Mouse (Mus musculus): ENCODE measurements at regions not wholly inside any gene's neighbourhood (a gene's known extent, or its start where the extent isn't known, plus 50 kb on each side); places are given as distances from the start of the nearest gene placed in this dataset.

- H3K4me3 ChIP-seq (ENCODE audit: low read length), result no peak overlapping the region
- no peaks in the 10 kb centered on the region for H3K9me3 ChIP-seq (ENCODE audit: control insufficient read depth, low read length)
- H3K4me1 ChIP-seq (ENCODE audit: control insufficient read depth, insufficient read depth, low read length), result no peaks in the 10 kb centered on the region
- 55% methylated on average over 8 of the region's 8 CpGs for WGBS
- H3K27ac ChIP-seq (ENCODE audit: low read depth, low read length), result no peak overlapping the region
- H3K4me2 ChIP-seq (replicated peaks; ENCODE audit: low read depth, low read length), result no peak overlapping the region
- H3K36me3 ChIP-seq (ENCODE audit: control insufficient read depth, insufficient read depth, low read length), result no peaks in the 10 kb centered on the region
- ATAC-seq (ENCODE audit: low FRiP score, low TSS enrichment), result no peak
- no peaks in the 10 kb centered on the region for H3K27me3 ChIP-seq (ENCODE audit: control insufficient read depth, insufficient read depth, low read length)
- no peak overlapping the region for H3K9ac ChIP-seq (ENCODE audit: low read depth, low read length)
Observed at GRCm38 (mm10) chr4:22047730-22048455, 116.8 kb downstream of the Faxc start.

DNA sequence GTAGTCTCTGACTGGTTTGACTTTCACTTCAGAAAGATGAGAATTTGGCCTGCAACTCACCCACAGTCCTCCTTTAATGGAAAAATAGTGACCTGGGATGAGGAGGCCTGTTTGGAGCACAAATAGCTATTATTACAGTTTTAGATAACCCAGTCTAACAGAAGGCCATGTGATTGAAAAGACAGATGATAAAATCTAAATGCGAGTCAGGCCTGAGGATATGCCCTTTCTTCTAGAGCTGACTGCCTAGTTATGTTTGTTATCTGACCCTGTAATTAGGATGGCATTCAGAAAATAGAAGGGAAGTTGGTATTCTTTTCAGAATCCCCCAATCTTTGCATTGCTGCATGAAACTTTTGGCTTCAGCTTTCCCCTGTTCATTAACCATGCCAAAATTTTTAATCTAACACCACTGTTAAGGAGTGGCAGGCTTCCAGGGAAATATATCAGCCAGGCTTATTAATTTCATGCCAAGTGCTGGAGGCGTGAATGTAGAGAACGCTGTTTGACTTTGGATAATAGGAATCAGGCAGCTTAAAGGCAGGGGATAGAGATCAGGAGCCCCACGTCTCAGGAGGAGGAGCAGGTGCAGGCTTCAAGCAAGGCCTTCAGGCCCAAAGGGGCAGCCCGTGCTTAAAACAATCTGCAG, 135.8 kb downstream of the Faxc start:
- no peaks in the 10 kb centered on the region for H3K9me3 ChIP-seq (ENCODE audit: control insufficient read depth, low read length)
- no peaks in the 10 kb centered on the region for H3K36me3 ChIP-seq (ENCODE audit: control insufficient read depth, insufficient read depth, low read length)
- no peak overlapping the region for H3K4me3 ChIP-seq (ENCODE audit: low read length)
- 63% methylated on average over 5 of the region's 5 CpGs for WGBS
- ATAC-seq (ENCODE audit: low FRiP score, low TSS enrichment), result no peak
- no peaks in the 10 kb centered on the region for H3K4me1 ChIP-seq (ENCODE audit: control insufficient read depth, insufficient read depth, low read length)
- H3K9ac ChIP-seq (ENCODE audit: low read depth, low read length), result no peak overlapping the region
- no peak overlapping the region for H3K4me2 ChIP-seq (replicated peaks; ENCODE audit: low read depth, low read length)
- no peak overlapping the region for H3K27ac ChIP-seq (ENCODE audit: low read depth, low read length)
- no peaks in the 10 kb centered on the region for H3K27me3 ChIP-seq (ENCODE audit: control insufficient read depth, insufficient read depth, low read length)

- no peak for ATAC-seq (ENCODE audit: low FRiP score, low TSS enrichment)
Observed at GRCm38 (mm10) chr4:22067678-22068299, 136.7 kb downstream of the Faxc start.

DNA sequence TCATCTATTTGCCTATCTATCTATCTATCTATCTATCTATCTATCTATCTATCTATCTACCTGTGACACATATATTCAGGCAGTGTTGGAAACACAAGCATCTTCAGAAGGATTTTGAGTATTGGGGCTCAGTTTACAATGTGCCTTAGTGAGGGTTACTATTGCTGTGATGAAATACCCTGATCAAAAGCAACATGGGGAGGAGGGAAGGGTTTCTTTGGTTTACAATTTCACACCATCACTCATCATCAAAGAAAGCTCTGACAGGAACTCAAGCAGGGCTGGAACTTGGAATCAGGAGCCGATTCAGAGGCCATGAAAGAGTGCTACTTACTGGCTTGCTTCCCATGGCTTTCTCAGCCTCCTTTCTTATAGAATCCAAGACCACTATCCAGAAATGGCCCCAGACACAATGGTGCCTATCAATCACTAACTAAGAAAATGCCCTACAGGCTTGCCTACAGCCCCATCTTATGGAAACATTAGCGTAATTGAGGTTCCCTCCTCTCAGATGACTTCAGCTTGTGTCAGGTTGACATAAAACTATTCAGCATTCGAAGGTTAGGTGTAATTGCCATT, 157.2 kb downstream of the Faxc start:
- WGBS, result 39% methylated on average over 3 of the region's 3 CpGs
- no peak for ATAC-seq (ENCODE audit: low FRiP score, low TSS enrichment)
- H3K4me3 ChIP-seq (ENCODE audit: low read length), result no peak overlapping the region

More at GRCm38 (mm10) chr4:22067678-22068299, 136.7 kb downstream of the Faxc start:
- H3K27me3 ChIP-seq (ENCODE audit: control insufficient read depth, insufficient read depth, low read length), result no peaks in the 10 kb centered on the region
- no peak overlapping the region for H3K27ac ChIP-seq (ENCODE audit: low read depth, low read length)
- no peaks in the 10 kb centered on the region for H3K9me3 ChIP-seq (ENCODE audit: control insufficient read depth, low read length)
- WGBS, result 72% methylated on average over 14 of the region's 14 CpGs
- no peaks in the 10 kb centered on the region for H3K4me1 ChIP-seq (ENCODE audit: control insufficient read depth, insufficient read depth, low read length)
- H3K4me3 ChIP-seq (ENCODE audit: low read length), result no peak overlapping the region
- no peak overlapping the region for H3K9ac ChIP-seq (ENCODE audit: low read depth, low read length)
- H3K36me3 ChIP-seq (ENCODE audit: control insufficient read depth, insufficient read depth, low read length), result no peaks in the 10 kb centered on the region
- H3K4me2 ChIP-seq (replicated peaks; ENCODE audit: low read depth, low read length), result no peak overlapping the region

GRCm38 (mm10) chr4:22089637-22090041, 158.5 kb downstream of the Faxc start:
- no peak overlapping the region for H3K9ac ChIP-seq (ENCODE audit: low read depth, low read length)
- WGBS, result 85% methylated on average over 1 of the region's 1 CpGs

More for the DNA sequence above, 157.2 kb downstream of the Faxc start:
- no peak overlapping the region for H3K27ac ChIP-seq (ENCODE audit: low read depth, low read length)
- H3K27me3 ChIP-seq (ENCODE audit: control insufficient read depth, insufficient read depth, low read length), result no peaks in the 10 kb centered on the region
- no peak overlapping the region for H3K4me2 ChIP-seq (replicated peaks; ENCODE audit: low read depth, low read length)
- H3K9me3 ChIP-seq (ENCODE audit: control insufficient read depth, low read length), result no peaks in the 10 kb centered on the region
- no peak overlapping the region for H3K9ac ChIP-seq (ENCODE audit: low read depth, low read length)
- no peaks in the 10 kb centered on the region for H3K4me1 ChIP-seq (ENCODE audit: control insufficient read depth, insufficient read depth, low read length)
- no peaks in the 10 kb centered on the region for H3K36me3 ChIP-seq (ENCODE audit: control insufficient read depth, insufficient read depth, low read length)

GRCm38 (mm10) chr4:22090536-22090935, 159.4 kb downstream of the Faxc start:
- Histone ChIP-seq H3K9ac (ENCODE audit: low read depth, low read length) (no peak overlapping the region), H3K4me2 (replicated peaks; ENCODE audit: low read depth, low read length) (no peak overlapping the region), H3K4me3 (ENCODE audit: low read length) (no peak overlapping the region), H3K27me3 (ENCODE audit: control insufficient read depth, insufficient read depth, low read length) (no peaks in the 10 kb centered on the region), H3K4me1 (ENCODE audit: control insufficient read depth, insufficient read depth, low read length) (no peaks in the 10 kb centered on the region), H3K27ac (ENCODE audit: low read depth, low read length) (no peak overlapping the region), H3K9me3 (ENCODE audit: control insufficient read depth, low read length) (no peaks in the 10 kb centered on the region), H3K36me3 (ENCODE audit: control insufficient read depth, insufficient read depth, low read length) (no peaks in the 10 kb centered on the region)
- 84% methylated on average over 11 of the region's 11 CpGs for WGBS
- ATAC-seq (ENCODE audit: low FRiP score, low TSS enrichment), result no peak

More at GRCm38 (mm10) chr4:22089637-22090041, 158.5 kb downstream of the Faxc start:
- no peaks in the 10 kb centered on the region for H3K4me1 ChIP-seq (ENCODE audit: control insufficient read depth, insufficient read depth, low read length)
- H3K4me3 ChIP-seq (ENCODE audit: low read length), result no peak overlapping the region
- no peak for ATAC-seq (ENCODE audit: low FRiP score, low TSS enrichment)
- H3K27ac ChIP-seq (ENCODE audit: low read depth, low read length), result no peak overlapping the region
- H3K9me3 ChIP-seq (ENCODE audit: control insufficient read depth, low read length), result no peaks in the 10 kb centered on the region
- no peak overlapping the region for H3K4me2 ChIP-seq (replicated peaks; ENCODE audit: low read depth, low read length)
- no peaks in the 10 kb centered on the region for H3K36me3 ChIP-seq (ENCODE audit: control insufficient read depth, insufficient read depth, low read length)
- no peaks in the 10 kb centered on the region for H3K27me3 ChIP-seq (ENCODE audit: control insufficient read depth, insufficient read depth, low read length)

DNA sequence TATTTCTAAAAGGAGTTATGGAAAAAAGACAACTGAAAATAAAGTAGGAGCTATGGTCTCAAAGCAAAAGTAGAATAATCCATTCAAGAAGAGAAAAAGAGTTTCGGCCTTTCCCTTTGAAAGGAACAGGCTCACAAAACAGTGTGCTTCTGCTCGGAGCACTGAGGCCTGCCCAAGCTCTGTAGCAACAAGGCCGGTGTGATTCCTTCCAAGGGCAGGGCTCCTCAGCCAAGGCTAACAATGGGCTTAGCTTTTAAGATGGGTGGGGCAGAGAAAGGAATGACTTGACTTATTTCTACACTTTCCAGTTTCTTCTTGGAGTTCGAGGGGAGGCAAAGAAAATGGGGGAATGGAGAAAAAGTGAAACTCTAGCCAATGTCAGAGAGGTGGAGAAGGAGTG, 161.4 kb downstream of the Faxc start:
- WGBS, result 88% methylated on average over 4 of the region's 4 CpGs
- no peaks in the 10 kb centered on the region for H3K36me3 ChIP-seq (ENCODE audit: control insufficient read depth, insufficient read depth, low read length)

DNA sequence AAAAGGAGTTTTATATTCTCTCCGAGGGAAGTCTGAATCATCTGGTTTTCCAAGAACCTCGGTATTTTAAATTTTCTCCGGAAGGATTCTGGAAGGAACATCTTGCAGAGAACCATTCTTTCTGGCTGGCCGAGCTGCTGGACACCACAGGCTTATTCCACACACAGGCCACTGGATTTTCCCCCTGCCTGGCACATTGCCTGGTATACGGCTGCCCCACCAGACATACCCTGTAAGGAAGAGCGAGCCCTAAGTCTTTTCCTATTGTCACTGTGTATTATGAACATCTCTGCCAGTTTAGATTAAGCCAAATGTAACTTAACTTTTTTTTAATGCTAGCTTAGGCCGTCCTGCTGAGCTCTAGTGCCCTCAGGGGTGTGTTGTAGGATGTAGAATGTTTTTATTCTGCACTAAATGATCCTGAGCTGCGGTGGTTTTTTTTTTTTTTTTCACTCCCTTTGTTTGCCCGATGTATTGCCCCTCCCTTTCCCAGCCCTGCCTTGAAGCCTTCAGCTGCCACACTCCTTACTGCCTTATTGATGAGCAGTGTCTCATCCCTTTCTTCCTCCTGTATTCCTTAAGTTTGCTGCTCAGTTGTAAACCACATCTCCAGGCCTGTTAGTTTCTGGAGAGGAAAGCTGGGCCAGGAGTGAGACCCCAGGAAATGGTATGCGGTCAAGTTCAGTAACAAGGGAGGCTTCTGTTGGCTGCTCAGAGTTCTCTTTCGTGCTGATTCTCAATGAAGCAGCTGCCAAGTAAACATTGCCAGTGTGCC, 164.3 kb downstream of the Faxc start:
- H3K4me2 ChIP-seq (replicated peaks; ENCODE audit: low read depth, low read length), result no peak overlapping the region
- no peaks in the 10 kb centered on the region for H3K36me3 ChIP-seq (ENCODE audit: control insufficient read depth, insufficient read depth, low read length)
- H3K4me1 ChIP-seq (ENCODE audit: control insufficient read depth, insufficient read depth, low read length), result no peaks in the 10 kb centered on the region
- H3K9me3 ChIP-seq (ENCODE audit: control insufficient read depth, low read length), result no peaks in the 10 kb centered on the region
- no peak overlapping the region for H3K27ac ChIP-seq (ENCODE audit: low read depth, low read length)
- no peaks in the 10 kb centered on the region for H3K27me3 ChIP-seq (ENCODE audit: control insufficient read depth, insufficient read depth, low read length)
- ATAC-seq (ENCODE audit: low FRiP score, low TSS enrichment), result no peak
- H3K4me3 ChIP-seq (ENCODE audit: low read length), result no peak overlapping the region
- H3K9ac ChIP-seq (ENCODE audit: low read depth, low read length), result no peak overlapping the region
- WGBS, result 39% methylated on average over 11 of the region's 11 CpGs

More for the DNA sequence above, 161.4 kb downstream of the Faxc start:
- Histone ChIP-seq H3K27ac (ENCODE audit: low read depth, low read length) (no peak overlapping the region), H3K4me1 (ENCODE audit: control insufficient read depth, insufficient read depth, low read length) (no peaks in the 10 kb centered on the region), H3K9me3 (ENCODE audit: control insufficient read depth, low read length) (no peaks in the 10 kb centered on the region), H3K27me3 (ENCODE audit: control insufficient read depth, insufficient read depth, low read length) (no peaks in the 10 kb centered on the region), H3K9ac (ENCODE audit: low read depth, low read length) (no peak overlapping the region), H3K4me3 (ENCODE audit: low read length) (no peak overlapping the region), H3K4me2 (replicated peaks; ENCODE audit: low read depth, low read length) (no peak overlapping the region)
- ATAC-seq (ENCODE audit: low FRiP score, low TSS enrichment), result no peak
